Mouse (Mus musculus) kidney, embryonic 14.5 days (tissue): ENCODE measurements around the gene Ablim1. TPM values are rescaled to one million over a fixed set of nuclear protein-coding genes. Genes with fewer than 3 reads are reported as not detected.

Experiments
- ATAC-seq: fragments of 200-750 bp; cut with Nextera tagmentation; 2 replicates; pipeline ENCODE4 v1.8.0; 2017; ENCODE audit warnings: moderate number of reproducible peaks, mild to moderate bottlenecking, moderate TSS enrichment, moderate library complexity; ENCODE audit not compliant: low FRiP score, low TSS enrichment
- H3K27ac ChIP-seq: fragments of 300-500 bp; sonication (generic); 2 replicates; pipeline ENCODE4 v1.5.1; 2014; ENCODE audit warnings: low read depth, mild to moderate bottlenecking, low read length, moderate library complexity, mixed read lengths
- H3K27me3 ChIP-seq: fragments of 300-500 bp; sonication (generic); 2 replicates; pipeline ENCODE4 v1.6.1; 2014; ENCODE audit warnings: mild to moderate bottlenecking, low read length; ENCODE audit not compliant: control insufficient read depth, insufficient read depth
- H3K36me3 ChIP-seq: fragments of 300-500 bp; sonication (generic); 2 replicates; pipeline ENCODE4 v1.6.1; 2014; ENCODE audit warnings: low read length, mixed read lengths; ENCODE audit not compliant: control insufficient read depth, insufficient read depth
- H3K4me1 ChIP-seq: fragments of 300-500 bp; sonication (generic); 2 replicates; pipeline ENCODE4 v1.6.1; 2014; ENCODE audit warnings: low read length, mixed read lengths; ENCODE audit not compliant: control insufficient read depth, insufficient read depth
- H3K4me2 ChIP-seq: fragments of 300-500 bp; sonication (generic); replicated peaks from 2 replicates; pipeline ENCODE4 v1.6.1; 2014; ENCODE audit warnings: low read depth, mild to moderate bottlenecking, low read length
- H3K4me3 ChIP-seq: fragments of 300-500 bp; sonication (generic); 2 replicates; pipeline ENCODE4 v1.5.1; 2014; ENCODE audit warnings: mild to moderate bottlenecking, low read length
- H3K9ac ChIP-seq: fragments of 300-500 bp; sonication (generic); 2 replicates; pipeline ENCODE4 v1.6.1; 2014; ENCODE audit warnings: low read depth, mild to moderate bottlenecking, low read length, moderate library complexity
- H3K9me3 ChIP-seq: fragments of 300-500 bp; sonication (generic); 2 replicates; pipeline ENCODE4 v1.6.1; 2016; ENCODE audit warnings: low read length; ENCODE audit not compliant: control insufficient read depth
- WGBS: fragments of 180-500 bp; shearing (Covaris S2); extraction: QIAGEN DNeasy Blood & Tissue Kit; methylation state at CpG from one replicate; pipeline ENCODE4 v1.1.7; 2014; 5-methylcytosine and 5-hydroxymethylcytosine counted together
- polyA plus RNA-seq: library from polyadenylated mRNA; unstranded; fragments of >200 nt; fragmentation: Nextera tagmentation; extraction: Ambion mirVana; gene quantifications from 2 replicates; pipeline ENCODE4 v1.2.1, GENCODE M21; 2014

Ablim1 gene
- polyA plus RNA-seq, 1 experiment from 2014 or later = 36.0 TPM

DNA sequence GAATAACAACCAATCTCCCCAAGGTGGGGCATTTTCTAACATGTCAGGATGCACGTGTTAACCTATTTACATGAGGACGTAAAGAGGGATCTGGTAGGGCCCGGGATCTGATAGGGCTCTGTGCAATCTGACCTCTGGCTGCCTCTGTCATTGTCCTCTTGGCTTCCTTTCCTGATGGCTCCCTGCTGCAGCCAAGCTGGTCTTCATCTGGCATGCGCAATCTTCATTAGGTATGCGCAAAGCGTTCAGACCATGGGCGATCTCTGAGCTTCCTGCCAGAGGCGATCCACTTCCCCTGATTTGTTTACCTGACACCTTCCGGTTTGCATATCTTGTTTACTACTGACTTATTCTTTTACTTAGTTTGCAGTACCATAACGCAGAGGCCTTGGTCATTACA lies 38.5 kb upstream of the Ablim1 start:
- no peak overlapping the region for H3K9ac ChIP-seq
- no peak overlapping the region for H3K4me2 ChIP-seq
- no peak overlapping the region for H3K27ac ChIP-seq
- no peaks in the 10 kb centered on the region for H3K9me3 ChIP-seq
- H3K36me3 ChIP-seq = no peaks in the 10 kb centered on the region
- WGBS = 93% methylated on average over 10 of the region's 10 CpGs
- peaks cover 4% of the 10 kb centered on the region; the same call in 1 of the 2 replicates for H3K4me1 ChIP-seq
- no peaks in the 10 kb centered on the region for H3K27me3 ChIP-seq
- ATAC-seq = no peak
- no peak overlapping the region for H3K4me3 ChIP-seq

DNA sequence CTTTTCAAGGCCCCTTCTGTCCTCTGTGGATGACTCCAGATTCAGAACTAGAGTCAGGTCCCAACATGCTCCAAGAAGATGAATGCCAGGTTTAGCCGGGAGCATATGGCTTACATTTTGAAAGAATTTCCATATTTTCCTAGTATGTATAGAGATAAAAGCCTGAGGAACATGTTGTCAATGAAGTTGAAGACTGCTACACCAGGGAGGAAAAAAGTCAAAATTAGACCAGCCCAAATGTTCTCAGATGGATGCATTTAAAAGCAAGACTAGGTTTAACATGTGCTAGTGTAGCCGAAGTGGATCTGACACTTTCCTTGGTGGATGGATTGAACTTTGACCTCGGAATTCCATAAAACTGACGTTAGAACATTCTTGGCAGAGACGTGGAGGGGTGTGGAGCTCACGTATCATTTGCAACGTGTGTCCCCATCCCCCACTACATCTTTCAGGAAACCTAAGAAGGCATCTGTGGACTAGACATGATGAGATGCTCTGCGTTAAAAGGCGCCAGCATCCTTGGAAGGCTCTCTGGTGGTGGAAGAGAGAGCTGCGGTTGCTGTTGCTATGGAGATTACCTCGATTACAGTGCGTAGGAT lies 37.7 kb upstream of the Ablim1 start:
- peaks cover 4% of the 10 kb centered on the region; the same call in 1 of the 2 replicates for H3K4me1 ChIP-seq
- H3K27me3 ChIP-seq = no peaks in the 10 kb centered on the region
- no peak overlapping the region for H3K4me3 ChIP-seq
- 70% methylated on average over 12 of the region's 12 CpGs for WGBS
- peaks cover under 1% of the 10 kb centered on the region; the same call in 1 of the 2 replicates for H3K9me3 ChIP-seq
- no peaks in the 10 kb centered on the region for H3K36me3 ChIP-seq
- H3K4me2 ChIP-seq = no peak overlapping the region
- no peak for ATAC-seq
- no peak overlapping the region for H3K27ac ChIP-seq
- no peak overlapping the region for H3K9ac ChIP-seq

GRCm38 (mm10) chr19:57349096-57349495 lies 34.4 kb upstream of the Ablim1 start:
- Histone ChIP-seq H3K4me2 (no peak overlapping the region), H3K9me3 (peaks cover 11% of the 10 kb centered on the region), H3K4me3 (no peak overlapping the region), H3K36me3 (no peaks in the 10 kb centered on the region), H3K27me3 (no peaks in the 10 kb centered on the region), H3K4me1 (no peaks in the 10 kb centered on the region), H3K9ac (no peak overlapping the region), H3K27ac (no peak overlapping the region)
- ATAC-seq = no peak

DNA sequence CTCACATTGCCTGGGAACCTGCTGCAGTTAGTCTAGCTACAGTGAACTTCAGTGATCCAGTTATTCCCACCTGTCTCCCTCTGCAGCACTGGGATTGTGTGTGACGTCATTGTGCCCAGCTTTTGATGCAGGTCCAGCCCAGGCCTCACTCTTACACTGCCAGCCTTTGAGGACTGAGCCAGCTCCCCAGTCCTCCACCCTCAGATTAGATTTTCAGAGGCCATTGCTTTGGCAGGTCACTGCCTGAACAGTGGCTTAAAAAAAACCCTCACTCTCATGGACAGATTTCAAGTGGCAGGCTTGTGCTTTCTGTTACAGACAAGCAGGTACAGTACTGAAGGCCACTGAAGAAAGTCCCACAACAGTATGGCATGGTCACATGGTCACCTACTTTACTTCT lies 30.0 kb upstream of the Ablim1 start:
- no peak for ATAC-seq
- Histone ChIP-seq H3K4me3 (no peak overlapping the region), H3K9ac (no peak overlapping the region), H3K36me3 (no peaks in the 10 kb centered on the region), H3K27ac (no peak overlapping the region), H3K4me1 (no peaks in the 10 kb centered on the region), H3K27me3 (no peaks in the 10 kb centered on the region), H3K9me3 (peaks cover 11% of the 10 kb centered on the region), H3K4me2 (no peak overlapping the region)
- 76% methylated on average over 1 of the region's 1 CpGs for WGBS

- no peaks in the 10 kb centered on the region for H3K27me3 ChIP-seq
- no peak overlapping the region for H3K27ac ChIP-seq
- H3K4me2 ChIP-seq = no peak overlapping the region
- H3K36me3 ChIP-seq = no peaks in the 10 kb centered on the region
- no peak overlapping the region for H3K9ac ChIP-seq
- no peak overlapping the region for H3K4me3 ChIP-seq
- no peaks in the 10 kb centered on the region for H3K4me1 ChIP-seq
- peaks cover 11% of the 10 kb centered on the region for H3K9me3 ChIP-seq
- ATAC-seq = no peak
- WGBS = 77% methylated on average over 5 of the region's 5 CpGs
Observed at GRCm38 (mm10) chr19:57343860-57344259, 29.1 kb upstream of the Ablim1 start.

- no peak for ATAC-seq
- Histone ChIP-seq H3K9me3 (no peaks in the 10 kb centered on the region), H3K27me3 (no peaks in the 10 kb centered on the region), H3K27ac (no peak overlapping the region), H3K4me3 (no peak overlapping the region), H3K36me3 (no peaks in the 10 kb centered on the region), H3K9ac (no peak overlapping the region), H3K4me2 (no peak overlapping the region), H3K4me1 (no peaks in the 10 kb centered on the region)
- WGBS = 81% methylated on average over 8 of the region's 8 CpGs
Observed at GRCm38 (mm10) chr19:57340900-57341742, 26.4 kb upstream of the Ablim1 start.

- no peak for ATAC-seq
- Histone ChIP-seq H3K4me1 (no peaks in the 10 kb centered on the region), H3K9ac (no peak overlapping the region), H3K27ac (no peak overlapping the region), H3K27me3 (no peaks in the 10 kb centered on the region), H3K9me3 (no peaks in the 10 kb centered on the region), H3K4me3 (no peak overlapping the region), H3K4me2 (no peak overlapping the region), H3K36me3 (no peaks in the 10 kb centered on the region)
- 85% methylated on average over 13 of the region's 13 CpGs for WGBS
Observed at GRCm38 (mm10) chr19:57339281-57339864, 24.7 kb upstream of the Ablim1 start.

DNA sequence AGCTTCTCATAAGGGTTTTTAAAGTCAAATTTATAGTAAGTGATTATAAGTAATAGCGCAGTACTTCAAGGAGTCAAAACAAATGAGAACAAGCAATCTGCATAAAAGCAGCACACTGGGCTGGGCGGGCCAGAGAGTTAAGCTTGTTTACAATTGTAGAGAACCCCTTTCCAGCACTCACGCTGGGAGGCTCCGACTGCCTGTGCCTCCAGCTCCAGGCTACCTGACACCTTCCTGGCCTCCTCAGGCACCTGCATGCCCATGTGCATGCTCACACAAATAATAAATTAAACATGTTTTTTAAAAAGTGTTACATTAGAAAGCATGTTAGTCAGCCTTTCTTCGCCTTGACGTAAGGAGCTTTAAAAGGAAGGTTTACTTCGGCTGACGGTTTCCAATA lies 20.4 kb upstream of the Ablim1 start:
- Histone ChIP-seq H3K9me3 (no peaks in the 10 kb centered on the region), H3K4me2 (no peak overlapping the region), H3K9ac (no peak overlapping the region), H3K27ac (no peak overlapping the region), H3K36me3 (no peaks in the 10 kb centered on the region), H3K27me3 (no peaks in the 10 kb centered on the region), H3K4me3 (no peak overlapping the region), H3K4me1 (no peaks in the 10 kb centered on the region)
- 53% methylated on average over 8 of the region's 8 CpGs for WGBS
- ATAC-seq = no peak

DNA sequence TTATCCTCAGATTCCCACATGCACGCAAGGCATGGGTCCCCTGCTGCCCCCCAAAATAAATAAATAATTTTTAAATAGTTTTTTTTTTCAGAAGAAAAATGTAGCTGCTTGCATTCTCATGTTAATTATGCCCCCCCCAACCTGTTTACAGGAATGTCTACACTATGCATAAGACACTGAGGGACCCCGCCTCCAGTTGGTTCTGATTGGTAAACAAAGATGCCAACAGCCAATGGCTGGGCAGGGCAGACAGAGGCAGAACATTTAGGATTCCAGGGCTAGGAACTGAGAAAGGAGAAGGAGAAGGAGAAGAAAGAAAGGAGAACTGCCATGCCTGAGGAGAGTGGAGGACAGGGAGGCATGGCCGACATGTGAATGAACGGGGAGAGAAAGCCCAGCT lies 18.6 kb upstream of the Ablim1 start:
- Histone ChIP-seq H3K9ac (no peak overlapping the region), H3K36me3 (no peaks in the 10 kb centered on the region), H3K4me1 (no peaks in the 10 kb centered on the region), H3K27ac (no peak overlapping the region), H3K4me3 (no peak overlapping the region), H3K27me3 (no peaks in the 10 kb centered on the region), H3K4me2 (no peak overlapping the region), H3K9me3 (no peaks in the 10 kb centered on the region)
- no peak for ATAC-seq
- WGBS = 88% methylated on average over 4 of the region's 4 CpGs
